Comparison of ENCODE assay signal across 33 mouse cellular contexts in genomic region chr9:111632833-111633232, GRCm38 (mm10). TPM values are rescaled to one million over a fixed set of nuclear protein-coding genes. Genes with fewer than 3 reads are reported as not detected.
DNase-seq lines count a peak whose midpoint lies in the region; ATAC-seq lines count a peak whose summit lies in the region.
"Had no signal": no experiment of that assay in that cellular context is flagged by ENCODE, and none has a peak within 500 bp of the region (broad histone marks: within the 10 kb centered on the region; RNA-seq: fewer than 3 reads in every experiment).

No protein-coding gene starts in this region.

- peaks cover 9% of the 10 kb centered on the region for H3K4me1 ChIP-seq in forebrain, embryonic 10.5 days
- H3K4me1 ChIP-seq in forebrain, embryonic 15.5 days, result no peaks in the 10 kb centered on the region
- peaks cover 11% of the 10 kb centered on the region for H3K4me1 ChIP-seq in heart, embryonic 12.5 days (replicated peaks)
- H3K4me1 ChIP-seq: limb, embryonic 10.5 days; limb, embryonic 15.5 days; liver, embryonic 13.5 days; megakaryocyte, embryonic 14.5 days; neural tube, embryonic 12.5 days had no signal

- H3K4me3 ChIP-seq in forebrain, embryonic 10.5 days, result no peak overlapping the region
- H3K4me3 ChIP-seq in forebrain, embryonic 15.5 days, result no peak overlapping the region
- no peak overlapping the region for H3K4me3 ChIP-seq in heart, embryonic 12.5 days
- H3K4me3 ChIP-seq: embryonic facial prominence, embryonic 13.5 days; layer of hippocampus, adult 2 months; limb, embryonic 10.5 days; limb, embryonic 15.5 days; liver, embryonic 13.5 days; megakaryocyte, embryonic 14.5 days; midbrain, embryonic 12.5 days; myocyte; neural tube, embryonic 12.5 days had no signal

- H3K36me3 ChIP-seq in forebrain, embryonic 10.5 days (replicated peaks), result no peaks in the 10 kb centered on the region
- no peaks in the 10 kb centered on the region for H3K36me3 ChIP-seq in forebrain, embryonic 15.5 days
- no peaks in the 10 kb centered on the region for H3K36me3 ChIP-seq in heart, embryonic 12.5 days
- H3K36me3 ChIP-seq: embryonic facial prominence, embryonic 13.5 days; limb, embryonic 10.5 days; limb, embryonic 15.5 days; liver, embryonic 13.5 days; midbrain, embryonic 12.5 days; neural tube, embryonic 12.5 days had no signal

- H3K9me3 ChIP-seq in forebrain, embryonic 10.5 days, result no peaks in the 10 kb centered on the region
- no peaks in the 10 kb centered on the region for H3K9me3 ChIP-seq in forebrain, embryonic 15.5 days
- H3K9me3 ChIP-seq in heart, embryonic 12.5 days (replicated peaks), result no peaks in the 10 kb centered on the region
- H3K9me3 ChIP-seq: embryonic facial prominence, embryonic 13.5 days; limb, embryonic 10.5 days; limb, embryonic 15.5 days; liver, embryonic 13.5 days; midbrain, embryonic 12.5 days; neural tube, embryonic 12.5 days had no signal

- peak overlapping the region; percentile 53; the same call in 1 of the 2 replicates for H3K27ac ChIP-seq in forebrain, embryonic 10.5 days
- H3K27ac ChIP-seq in forebrain, embryonic 15.5 days (replicated peaks), result no peak overlapping the region
- peak overlapping the region; percentile 47; the same call in 1 of the 2 replicates for H3K27ac ChIP-seq in heart, embryonic 12.5 days (ENCODE audit: poor library complexity, severe bottlenecking)
- H3K27ac ChIP-seq: embryonic facial prominence, embryonic 13.5 days; hindbrain, embryonic 14.5 days; layer of hippocampus, adult 2 months; limb, embryonic 10.5 days; limb, embryonic 15.5 days; liver, embryonic 13.5 days; midbrain, embryonic 12.5 days; neural tube, embryonic 12.5 days had no signal

- 48% methylated on average over 4 of the region's 4 CpGs for WGBS in forebrain, embryonic 10.5 days
- 7% methylated on average over 4 of the region's 4 CpGs for WGBS in forebrain, embryonic 15.5 days
- 52% methylated on average over 4 of the region's 4 CpGs for WGBS in heart, embryonic 12.5 days

- no peaks in the 10 kb centered on the region for H3K27me3 ChIP-seq in forebrain, embryonic 10.5 days (ENCODE audit: poor library complexity, severe bottlenecking)
- H3K27me3 ChIP-seq in forebrain, embryonic 15.5 days, result no peaks in the 10 kb centered on the region
- no peaks in the 10 kb centered on the region for H3K27me3 ChIP-seq in heart, embryonic 12.5 days (replicated peaks)
- H3K27me3 ChIP-seq: CH12.LX; embryonic facial prominence, embryonic 13.5 days; limb, embryonic 15.5 days; liver, embryonic 13.5 days; megakaryocyte, embryonic 14.5 days; midbrain, embryonic 12.5 days; neural tube, embryonic 12.5 days had no signal

- DNase-seq in forebrain, embryonic 10.5 days (ENCODE audit: extremely low spot score, low spot score), result no peak
- DNase-seq in heart, postnatal 36 days, result no peak
- DNase-seq in right cerebral cortex, adult 18-20 months, result peak; percentile 19
- DNase-seq in right cerebral cortex, postnatal 36 days (ENCODE audit: low spot score in 2 of 2), result no peak
- peak; percentile 13 for DNase-seq in telencephalon, adult 2 months (ENCODE audit: low read depth, low spot score)
- DNase-seq in gastrocnemius, adult 18-20 months (ENCODE audit: low spot score), result no peak
- DNase-seq: adrenal gland, postnatal 10 days; cerebellum, adult 18-20 months; cerebellum, postnatal 10 days; gastrocnemius, postnatal 14 days; kidney, adult 11 months; kidney, postnatal 36 days; liver, embryonic 13.5 days; lung, adult 18-20 months; lung, postnatal 4 days; thymus, postnatal 25 days had no signal

- no peak overlapping the region for H3K9ac ChIP-seq in forebrain, embryonic 15.5 days (replicated peaks)
- no peak overlapping the region for H3K9ac ChIP-seq in heart, embryonic 12.5 days
- H3K9ac ChIP-seq: embryonic facial prominence, embryonic 13.5 days; hindbrain, embryonic 14.5 days; limb, embryonic 15.5 days; liver, embryonic 13.5 days; midbrain, embryonic 12.5 days; neural tube, embryonic 12.5 days had no signal

- intact Hi-C loops in heart, postnatal 36 days (cut with DNase I), result no loop called here

- H3K4me2 ChIP-seq in forebrain, embryonic 15.5 days (replicated peaks), result no peak overlapping the region
- no peak overlapping the region for H3K4me2 ChIP-seq in heart, embryonic 12.5 days
- H3K4me2 ChIP-seq: embryonic facial prominence, embryonic 13.5 days; hindbrain, embryonic 14.5 days; limb, embryonic 15.5 days; liver, embryonic 13.5 days; midbrain, embryonic 12.5 days; neural tube, embryonic 12.5 days had no signal

- no peak for ATAC-seq in forebrain, embryonic 15.5 days (replicated peaks)
- ATAC-seq in heart, embryonic 12.5 days (ENCODE audit: insufficient number of reproducible peaks, low FRiP score), result no peak
- ATAC-seq: inflammation-experienced regulatory T-cells, adult 6 months; lung, postnatal 0 days had no signal

RNA-seq across cellular contexts. Expression of gene Stac, which starts 57.3 kb away (rescaled TPM):
- polyA plus RNA-seq in forebrain, embryonic 10.5 days (2016; fragmentation: Nextera tagmentation; extraction: Ambion mirVana), result 0.22 and 0.52 TPM in 2 replicates
- 3.5 and 4.0 TPM in 2 replicates for polyA plus RNA-seq in forebrain, embryonic 15.5 days (2015; fragmentation: Nextera tagmentation; extraction: Ambion mirVana)
- polyA plus RNA-seq in heart, embryonic 12.5 days (2016; fragmentation: Nextera tagmentation; extraction: Ambion mirVana), result 0.72 and 0.92 TPM in 2 replicates
- total RNA-seq in heart, postnatal 36 days (2021), result under 1 TPM; 0.28 to 0.35 TPM
- under 1 TPM; 0.37 to 0.59 TPM for total RNA-seq in gastrocnemius, adult 18-20 months (2021)
- total RNA-seq: CH12.LX; common myeloid progenitor, adult 5-6 weeks; hematopoietic stem cell, adult 5-6 weeks; MEL had no signal
- polyA plus RNA-seq: inflammation-experienced regulatory T-cells, adult 6 months had no signal

Comparison
In these comparisons a context has a peak if more than half of its experiments do, and no peak if none do; other contexts are left out.
1. DNase-seq: peak in right cerebral cortex, adult 18-20 months (single experiment) and telencephalon, adult 2 months (single experiment); none in forebrain, embryonic 10.5 days (single experiment), heart, postnatal 36 days (0 of 2), right cerebral cortex, postnatal 36 days (0 of 2) and gastrocnemius, adult 18-20 months (single experiment).